Mouse (Mus musculus) kidney, embryonic 14.5 days (tissue): ENCODE measurements around the gene Olfr224. TPM values are rescaled to one million over a fixed set of nuclear protein-coding genes. Genes with fewer than 3 reads are reported as not detected.

Experiments
- ATAC-seq: fragments of 200-750 bp; cut with Nextera tagmentation; 2 replicates; pipeline ENCODE4 v1.8.0; 2017; ENCODE audit warnings: moderate number of reproducible peaks, mild to moderate bottlenecking, moderate TSS enrichment, moderate library complexity; ENCODE audit not compliant: low FRiP score, low TSS enrichment
- H3K27ac ChIP-seq: fragments of 300-500 bp; sonication (generic); 2 replicates; pipeline ENCODE4 v1.5.1; 2014; ENCODE audit warnings: low read depth, mild to moderate bottlenecking, low read length, moderate library complexity, mixed read lengths
- H3K27me3 ChIP-seq: fragments of 300-500 bp; sonication (generic); 2 replicates; pipeline ENCODE4 v1.6.1; 2014; ENCODE audit warnings: mild to moderate bottlenecking, low read length; ENCODE audit not compliant: control insufficient read depth, insufficient read depth
- H3K36me3 ChIP-seq: fragments of 300-500 bp; sonication (generic); 2 replicates; pipeline ENCODE4 v1.6.1; 2014; ENCODE audit warnings: low read length, mixed read lengths; ENCODE audit not compliant: control insufficient read depth, insufficient read depth
- H3K4me1 ChIP-seq: fragments of 300-500 bp; sonication (generic); 2 replicates; pipeline ENCODE4 v1.6.1; 2014; ENCODE audit warnings: low read length, mixed read lengths; ENCODE audit not compliant: control insufficient read depth, insufficient read depth
- H3K4me2 ChIP-seq: fragments of 300-500 bp; sonication (generic); replicated peaks from 2 replicates; pipeline ENCODE4 v1.6.1; 2014; ENCODE audit warnings: low read depth, mild to moderate bottlenecking, low read length
- H3K4me3 ChIP-seq: fragments of 300-500 bp; sonication (generic); 2 replicates; pipeline ENCODE4 v1.5.1; 2014; ENCODE audit warnings: mild to moderate bottlenecking, low read length
- H3K9ac ChIP-seq: fragments of 300-500 bp; sonication (generic); 2 replicates; pipeline ENCODE4 v1.6.1; 2014; ENCODE audit warnings: low read depth, mild to moderate bottlenecking, low read length, moderate library complexity
- H3K9me3 ChIP-seq: fragments of 300-500 bp; sonication (generic); 2 replicates; pipeline ENCODE4 v1.6.1; 2016; ENCODE audit warnings: low read length; ENCODE audit not compliant: control insufficient read depth
- WGBS: fragments of 180-500 bp; shearing (Covaris S2); extraction: QIAGEN DNeasy Blood & Tissue Kit; methylation state at CpG from one replicate; pipeline ENCODE4 v1.1.7; 2014; 5-methylcytosine and 5-hydroxymethylcytosine counted together
- polyA plus RNA-seq: library from polyadenylated mRNA; unstranded; fragments of >200 nt; fragmentation: Nextera tagmentation; extraction: Ambion mirVana; gene quantifications from 2 replicates; pipeline ENCODE4 v1.2.1, GENCODE M21; 2014

The Olfr224 gene
- polyA plus RNA-seq, 1 experiment from 2014 or later, result not detected

- ATAC-seq, result no peak
- Histone ChIP-seq H3K27ac (no peak overlapping the region), H3K4me3 (no peak overlapping the region), H3K9ac (no peak overlapping the region), H3K9me3 (0 out of 2 replicates have a peak, but pooled peaks cover 2% of the 10 kb centered on the region), H3K27me3 (no peaks in the 10 kb centered on the region), H3K4me1 (no peaks in the 10 kb centered on the region), H3K4me2 (no peak overlapping the region), H3K36me3 (no peaks in the 10 kb centered on the region)
- 57% methylated on average over 2 of the region's 2 CpGs for WGBS
These were observed 34.3 kb upstream of the Olfr224 start for GRCm38 (mm10) chr11:58604688-58605087.

GRCm38 (mm10) chr11:58602800-58603560, 32.6 kb upstream of the Olfr224 start:
- WGBS, result 76% methylated on average over 6 of the region's 6 CpGs
- no peaks in the 10 kb centered on the region for H3K4me1 ChIP-seq
- no peaks in the 10 kb centered on the region for H3K36me3 ChIP-seq
- no peaks in the 10 kb centered on the region for H3K27me3 ChIP-seq
- no peak overlapping the region for H3K4me3 ChIP-seq
- 0 out of 2 replicates have a peak, but pooled peaks cover 2% of the 10 kb centered on the region for H3K9me3 ChIP-seq
- no peak overlapping the region for H3K27ac ChIP-seq
- no peak overlapping the region for H3K4me2 ChIP-seq
- H3K9ac ChIP-seq, result no peak overlapping the region
- ATAC-seq, result no peak

- no peak overlapping the region for H3K27ac ChIP-seq
- 0 out of 2 replicates have a peak, but pooled peaks cover 2% of the 10 kb centered on the region for H3K9me3 ChIP-seq
- H3K9ac ChIP-seq, result no peak overlapping the region
- H3K4me2 ChIP-seq, result no peak overlapping the region
- H3K36me3 ChIP-seq, result no peaks in the 10 kb centered on the region
- no peak for ATAC-seq
- H3K27me3 ChIP-seq, result no peaks in the 10 kb centered on the region
- H3K4me1 ChIP-seq, result no peaks in the 10 kb centered on the region
- no peak overlapping the region for H3K4me3 ChIP-seq
These were observed 31.7 kb upstream of the Olfr224 start for GRCm38 (mm10) chr11:58602062-58602461.

GRCm38 (mm10) chr11:58597837-58598236, 27.5 kb upstream of the Olfr224 start:
- WGBS, result 88% methylated on average over 13 of the region's 13 CpGs
- H3K4me2 ChIP-seq, result no peak overlapping the region
- H3K36me3 ChIP-seq, result no peaks in the 10 kb centered on the region
- H3K4me1 ChIP-seq, result no peaks in the 10 kb centered on the region
- H3K9ac ChIP-seq, result no peak overlapping the region
- H3K27me3 ChIP-seq, result no peaks in the 10 kb centered on the region
- ATAC-seq, result no peak
- H3K27ac ChIP-seq, result no peak overlapping the region
- no peak overlapping the region for H3K4me3 ChIP-seq
- no peaks in the 10 kb centered on the region for H3K9me3 ChIP-seq

- Histone ChIP-seq H3K9me3 (no peaks in the 10 kb centered on the region), H3K27me3 (no peaks in the 10 kb centered on the region), H3K4me2 (no peak within 1 kb of the TSS), H3K36me3 (no peaks in the 10 kb centered on the region), H3K27ac (no peak within 1 kb of the TSS), H3K4me3 (no peak within 1 kb of the TSS), H3K4me1 (no peaks in the 10 kb centered on the region), H3K9ac (no peak within 1 kb of the TSS)
- ATAC-seq, result no peak
- WGBS, result 85% methylated on average over 6 of the region's 6 CpGs
These were observed 24.5 kb upstream of the Olfr224 start, which contains the start of gene Olfr324 for GRCm38 (mm10) chr11:58594814-58595213. Gene Olfr324 (plus strand): TSS chr11:58595114.

- Histone ChIP-seq H3K9me3 (no peaks in the 10 kb centered on the region), H3K36me3 (no peaks in the 10 kb centered on the region), H3K4me3 (no peak overlapping the region), H3K27me3 (no peaks in the 10 kb centered on the region), H3K27ac (no peak overlapping the region), H3K9ac (no peak overlapping the region), H3K4me1 (no peaks in the 10 kb centered on the region), H3K4me2 (no peak overlapping the region)
- WGBS, result 68% methylated on average over 3 of the region's 3 CpGs
- no peak for ATAC-seq
These were observed 18.4 kb upstream of the Olfr224 start for GRCm38 (mm10) chr11:58588620-58589250.

- Histone ChIP-seq H3K27me3 (no peaks in the 10 kb centered on the region), H3K9ac (no peak overlapping the region), H3K4me2 (no peak overlapping the region), H3K27ac (no peak overlapping the region), H3K4me3 (no peak overlapping the region), H3K9me3 (no peaks in the 10 kb centered on the region), H3K4me1 (no peaks in the 10 kb centered on the region), H3K36me3 (no peaks in the 10 kb centered on the region)
- 72% methylated on average over 7 of the region's 7 CpGs for WGBS
- no peak for ATAC-seq
These were observed 17.6 kb upstream of the Olfr224 start for GRCm38 (mm10) chr11:58587898-58588348.

GRCm38 (mm10) chr11:58578636-58579035, 8.3 kb upstream of the Olfr224 start:
- H3K4me3 ChIP-seq, result no peak overlapping the region
- no peaks in the 10 kb centered on the region for H3K36me3 ChIP-seq
- no peaks in the 10 kb centered on the region for H3K4me1 ChIP-seq
- H3K27me3 ChIP-seq, result no peaks in the 10 kb centered on the region
- H3K9ac ChIP-seq, result no peak overlapping the region
- H3K27ac ChIP-seq, result no peak overlapping the region
- 78% methylated on average over 8 of the region's 8 CpGs for WGBS
- no peak overlapping the region for H3K4me2 ChIP-seq
- no peaks in the 10 kb centered on the region for H3K9me3 ChIP-seq
- ATAC-seq, result no peak

- no peaks in the 10 kb centered on the region for H3K9me3 ChIP-seq
- H3K27ac ChIP-seq, result no peak within 1 kb of the TSS
- no peaks in the 10 kb centered on the region for H3K4me1 ChIP-seq
- no peaks in the 10 kb centered on the region for H3K27me3 ChIP-seq
- H3K9ac ChIP-seq, result no peak within 1 kb of the TSS
- no peaks in the 10 kb centered on the region for H3K36me3 ChIP-seq
- H3K4me3 ChIP-seq, result no peak within 1 kb of the TSS
- H3K4me2 ChIP-seq, result no peak within 1 kb of the TSS
- WGBS, result 64% methylated on average over 1 of the region's 1 CpGs
- no peak for ATAC-seq
These were observed 7.1 kb upstream of the Olfr224 start, which contains the start of gene Olfr325 for GRCm38 (mm10) chr11:58577430-58577829. Gene Olfr325 (plus strand): TSS chr11:58577730.
